Comparison of ENCODE assay signal across 11 mouse cellular contexts in genomic region chr2:19910781-19911175, GRCm38 (mm10). TPM values are rescaled to one million over a fixed set of nuclear protein-coding genes. Genes with fewer than 3 reads are reported as not detected.
DNase-seq lines count a peak whose midpoint lies in the region; ATAC-seq and TF ChIP-seq lines count a peak whose summit lies in the region.
"Had no signal": no experiment of that assay in that cellular context is flagged by ENCODE, and none has a peak within 500 bp of the region (broad histone marks: within the 10 kb centered on the region; RNA-seq: fewer than 3 reads in every experiment).

No protein-coding gene starts in this region.

- intact Hi-C loops in gastrocnemius, adult 2 months (cut with DNase I) = no loop called here
- intact Hi-C loops in gastrocnemius, postnatal 36 days (cut with DNase I) = no loop called here

- no peak for ATAC-seq in intestine, embryonic 15.5 days
- ATAC-seq in intestine, postnatal 0 days = no peak
- no peak for ATAC-seq in midbrain, embryonic 14.5 days (ENCODE audit: low FRiP score, low TSS enrichment)

- no peaks in the 10 kb centered on the region for H3K9me3 ChIP-seq in intestine, embryonic 15.5 days
- no peaks in the 10 kb centered on the region for H3K9me3 ChIP-seq in intestine, postnatal 0 days (ENCODE audit: control insufficient read depth)
- H3K9me3 ChIP-seq in hindbrain, embryonic 10.5 days = no peaks in the 10 kb centered on the region
- no peaks in the 10 kb centered on the region for H3K9me3 ChIP-seq in midbrain, embryonic 14.5 days (ENCODE audit: control insufficient read depth, low read length)
- H3K9me3 ChIP-seq: liver, embryonic 13.5 days had no signal

- H3K4me3 ChIP-seq in intestine, embryonic 15.5 days (replicated peaks) = no peak overlapping the region
- no peak overlapping the region for H3K4me3 ChIP-seq in intestine, postnatal 0 days (ENCODE audit: low read depth, low read length)
- H3K4me3 ChIP-seq in cortical plate, adult 2 months (ENCODE audit: insufficient read depth, low read length) = peak overlapping the region; percentile 74
- H3K4me3 ChIP-seq in hindbrain, embryonic 10.5 days = peak overlapping the region; percentile 67; the same call in 1 of the 2 replicates
- 0 out of 2 replicates have a peak overlapping the region, but pooled peaks have one; percentile 10 for H3K4me3 ChIP-seq in midbrain, embryonic 14.5 days (replicated peaks; ENCODE audit: low read depth, low read length)
- H3K4me3 ChIP-seq in gastrocnemius, adult 2 months = no peak overlapping the region

- peak overlapping the region; percentile 30; the same call in 1 of the 2 replicates for H3K4me2 ChIP-seq in intestine, embryonic 15.5 days (replicated peaks)
- H3K4me2 ChIP-seq in intestine, postnatal 0 days (replicated peaks; ENCODE audit: low read depth) = no peak overlapping the region
- H3K4me2 ChIP-seq in midbrain, embryonic 14.5 days (ENCODE audit: low read length) = peak overlapping the region; percentile 98

- TF ChIP-seq POLR2A in cortical plate, adult 2 months (IDR thresholded peaks at IDR 0.05; ENCODE audit: extremely low read depth, insufficient read depth, low read length) = no peak

- peaks cover 19% of the 10 kb centered on the region for H3K27me3 ChIP-seq in intestine, embryonic 15.5 days (replicated peaks)
- H3K27me3 ChIP-seq in intestine, postnatal 0 days (replicated peaks; ENCODE audit: control insufficient read depth, insufficient read depth, low read length) = peaks cover 11% of the 10 kb centered on the region; the same call in 1 of the 2 replicates
- H3K27me3 ChIP-seq in hindbrain, embryonic 10.5 days (ENCODE audit: insufficient read depth, poor library complexity, severe bottlenecking) = peaks cover 54% of the 10 kb centered on the region
- H3K27me3 ChIP-seq in midbrain, embryonic 14.5 days (ENCODE audit: control insufficient read depth, insufficient read depth, low read length) = peaks cover 24% of the 10 kb centered on the region

- H3K27ac ChIP-seq in intestine, embryonic 15.5 days = no peak overlapping the region
- no peak overlapping the region for H3K27ac ChIP-seq in intestine, postnatal 0 days (ENCODE audit: low read depth, low read length)
- no peak overlapping the region for H3K27ac ChIP-seq in cortical plate, adult 2 months (ENCODE audit: insufficient read depth, low read length)
- no peak overlapping the region for H3K27ac ChIP-seq in hindbrain, embryonic 10.5 days
- H3K27ac ChIP-seq in midbrain, embryonic 14.5 days (replicated peaks; ENCODE audit: low read depth, low read length) = no peak overlapping the region
- H3K27ac ChIP-seq in gastrocnemius, adult 2 months = no peak overlapping the region
- H3K27ac ChIP-seq: liver, embryonic 13.5 days; macrophage had no signal

- no peak overlapping the region for H3K9ac ChIP-seq in intestine, embryonic 15.5 days
- no peak overlapping the region for H3K9ac ChIP-seq in intestine, postnatal 0 days (ENCODE audit: low read depth, low read length)
- no peak overlapping the region for H3K9ac ChIP-seq in midbrain, embryonic 14.5 days (replicated peaks; ENCODE audit: low read length)
- H3K9ac ChIP-seq: liver, embryonic 13.5 days had no signal

- H3K4me1 ChIP-seq in intestine, embryonic 15.5 days (replicated peaks) = peaks cover 11% of the 10 kb centered on the region
- no peaks in the 10 kb centered on the region for H3K4me1 ChIP-seq in intestine, postnatal 0 days (replicated peaks; ENCODE audit: control insufficient read depth, insufficient read depth, low read length)
- H3K4me1 ChIP-seq in cortical plate, adult 2 months (ENCODE audit: control insufficient read depth, insufficient read depth, low read length) = no peaks in the 10 kb centered on the region
- peaks cover 24% of the 10 kb centered on the region for H3K4me1 ChIP-seq in hindbrain, embryonic 10.5 days (replicated peaks)
- 0 out of 2 replicates have a peak, but pooled peaks cover 4% of the 10 kb centered on the region for H3K4me1 ChIP-seq in midbrain, embryonic 14.5 days (ENCODE audit: control insufficient read depth, insufficient read depth, low read length)
- H3K4me1 ChIP-seq: liver, embryonic 13.5 days had no signal

- no peak for TF ChIP-seq CTCF in intestine, postnatal 0 days (IDR thresholded peaks at IDR 0.05; ENCODE audit: low read depth)
- no peak for TF ChIP-seq CTCF in cortical plate, adult 2 months (IDR thresholded peaks at IDR 0.05; ENCODE audit: extremely low read depth, insufficient read depth, low read length)
- no peak for TF ChIP-seq CTCF in gastrocnemius, adult 2 months (IDR thresholded peaks at IDR 0.05)

- peak; percentile 3 for DNase-seq in hindbrain, embryonic 10.5 days (ENCODE audit: low spot score)
- no peak for DNase-seq in midbrain, embryonic 14.5 days
- DNase-seq in gastrocnemius, adult 2 months = no peak
- DNase-seq in gastrocnemius, postnatal 36 days = no peak
- DNase-seq in right cerebral cortex, postnatal 36 days (ENCODE audit: low spot score in 2 of 2) = no peak
- DNase-seq: heart, postnatal 14 days; liver, embryonic 13.5 days had no signal

- 3% methylated on average over 8 of the region's 8 CpGs for WGBS in intestine, embryonic 15.5 days
- 10% methylated on average over 8 of the region's 8 CpGs for WGBS in intestine, postnatal 0 days
- 3% methylated on average over 8 of the region's 8 CpGs for WGBS in hindbrain, embryonic 10.5 days
- WGBS in midbrain, embryonic 14.5 days = 1% methylated on average over 8 of the region's 8 CpGs

- no peaks in the 10 kb centered on the region for H3K36me3 ChIP-seq in intestine, embryonic 15.5 days
- H3K36me3 ChIP-seq in intestine, postnatal 0 days (ENCODE audit: control insufficient read depth, insufficient read depth) = no peaks in the 10 kb centered on the region
- no peaks in the 10 kb centered on the region for H3K36me3 ChIP-seq in hindbrain, embryonic 10.5 days
- H3K36me3 ChIP-seq in midbrain, embryonic 14.5 days (ENCODE audit: control insufficient read depth, insufficient read depth, low read length) = no peaks in the 10 kb centered on the region
- H3K36me3 ChIP-seq: liver, embryonic 13.5 days had no signal

RNA-seq across cellular contexts. Expression of gene Etl4, which starts 1.2 kb away (rescaled TPM):
- 31.2 and 32.8 TPM in 2 replicates for polyA plus RNA-seq in intestine, embryonic 15.5 days (2015; fragmentation: Nextera tagmentation; extraction: Ambion mirVana)
- 16.1 and 17.5 TPM in 2 replicates for polyA plus RNA-seq in intestine, postnatal 0 days (2015; fragmentation: Nextera tagmentation; extraction: Ambion mirVana)
- polyA plus RNA-seq in cortical plate, adult 2 months (2012; rRNA removed) = 90.7 and 91.2 TPM in 2 replicates
- 16.2 and 17.8 TPM in 2 replicates for polyA plus RNA-seq in hindbrain, embryonic 10.5 days (2016; fragmentation: Nextera tagmentation; extraction: Ambion mirVana)
- polyA plus RNA-seq in midbrain, embryonic 14.5 days (2014; fragmentation: Nextera tagmentation; extraction: Ambion mirVana) = 1.8 and 2.5 TPM in 2 replicates
- 10 to 100 TPM; 57.5 to 85.3 TPM for total RNA-seq in gastrocnemius, adult 2 months (2021)
- 10 to 100 TPM; 50.1 to 52.0 TPM for total RNA-seq in gastrocnemius, postnatal 36 days (2021)

Comparison
In these comparisons a context has a peak if more than half of its experiments do, and no peak if none do; other contexts are left out.
1. H3K4me3 ChIP-seq: peak in cortical plate, adult 2 months (single experiment), hindbrain, embryonic 10.5 days (single experiment) and midbrain, embryonic 14.5 days (single experiment); none in intestine, embryonic 15.5 days (single experiment), intestine, postnatal 0 days (single experiment) and gastrocnemius, adult 2 months (single experiment).